Mouse (Mus musculus) hindbrain, embryonic 14.5 days (tissue): ENCODE data around the gene Cst9. TPM values are rescaled to one million over a fixed set of nuclear protein-coding genes. Genes with fewer than 3 reads are reported as not detected.

Source experiments
- ATAC-seq: fragments of 200-750 bp; cut with Nextera tagmentation; 2 replicates; pipeline ENCODE4 v1.8.0; 2017; ENCODE audit warnings: moderate number of reproducible peaks, mild to moderate bottlenecking, moderate TSS enrichment, moderate library complexity; ENCODE audit not compliant: low FRiP score
- DNase-seq: peaks from one replicate; pipeline ENCODE4 v3.0.0-alpha.2; 2015; ENCODE audit warnings: low spot score
- H3K27ac ChIP-seq: fragments of 300-500 bp; sonication (generic); 2 replicates; pipeline ENCODE4 v1.5.1; 2014; ENCODE audit warnings: mild to moderate bottlenecking, moderate library complexity
- H3K27me3 ChIP-seq: fragments of 300-500 bp; sonication (generic); 2 replicates; pipeline ENCODE4 v1.6.1; 2014; ENCODE audit warnings: mild to moderate bottlenecking, low read length, mixed read lengths; ENCODE audit not compliant: control insufficient read depth, insufficient read depth
- H3K36me3 ChIP-seq: fragments of 300-500 bp; sonication (generic); replicated peaks from 2 replicates; pipeline ENCODE4 v1.6.1; 2014; ENCODE audit not compliant: control insufficient read depth, insufficient read depth
- H3K4me1 ChIP-seq: fragments of 300-500 bp; sonication (generic); replicated peaks from 2 replicates; pipeline ENCODE4 v1.6.1; 2014; ENCODE audit warnings: antibody characterized with exemption, low read length, mixed read lengths; ENCODE audit not compliant: control insufficient read depth, insufficient read depth
- H3K4me2 ChIP-seq: fragments of 300-500 bp; sonication (generic); replicated peaks from 2 replicates; pipeline ENCODE4 v1.6.1; 2014; ENCODE audit warnings: mild to moderate bottlenecking, moderate library complexity
- H3K4me3 ChIP-seq: fragments of 300-500 bp; sonication (generic); replicated peaks from 2 replicates; pipeline ENCODE4 v1.5.1; 2014; ENCODE audit warnings: mild to moderate bottlenecking, low read length
- H3K9ac ChIP-seq: fragments of 300-500 bp; sonication (generic); 2 replicates; pipeline ENCODE4 v1.6.1; 2014
- H3K9me3 ChIP-seq: fragments of 300-500 bp; sonication (generic); 2 replicates; pipeline ENCODE4 v1.6.1; 2016; ENCODE audit warnings: low read length; ENCODE audit not compliant: control insufficient read depth
- WGBS: fragments of 180-500 bp; shearing (Covaris S2); extraction: QIAGEN DNeasy Blood & Tissue Kit; methylation state at CpG from one replicate; pipeline ENCODE4 v1.1.7; 2014; 5-methylcytosine and 5-hydroxymethylcytosine counted together
- polyA plus RNA-seq: library from polyadenylated mRNA; unstranded; fragments of >200 nt; fragmentation: Nextera tagmentation; extraction: Ambion mirVana; gene quantifications from 2 replicates; pipeline ENCODE4 v1.2.1, GENCODE M21; 2014

Cst9 gene
- not detected in 2 replicates for polyA plus RNA-seq

GRCm38 (mm10) chr2:148834912-148835311 lies at the start of gene Cst9:
Gene Cst9, plus strand, starts transcription at chr2:148835147.
- WGBS, result 78% methylated on average over 4 of the region's 4 CpGs
- Histone ChIP-seq H3K36me3 (no peaks in the 10 kb centered on the region), H3K27ac (no peak within 1 kb of the TSS), H3K27me3 (no peaks in the 10 kb centered on the region), H3K9me3 (no peaks in the 10 kb centered on the region), H3K4me2 (no peak within 1 kb of the TSS), H3K4me1 (no peaks in the 10 kb centered on the region), H3K4me3 (no peak within 1 kb of the TSS), H3K9ac (no peak within 1 kb of the TSS)
- DNase-seq, result no peak
- no peak for ATAC-seq

- Histone ChIP-seq H3K27ac (no peak within 1 kb of the TSS), H3K36me3 (no peaks in the 10 kb centered on the region), H3K4me1 (no peaks in the 10 kb centered on the region), H3K4me2 (no peak within 1 kb of the TSS), H3K27me3 (no peaks in the 10 kb centered on the region), H3K9ac (no peak within 1 kb of the TSS), H3K9me3 (no peaks in the 10 kb centered on the region), H3K4me3 (no peak within 1 kb of the TSS)
- 96% methylated on average over 6 of the region's 6 CpGs for WGBS
- no peak for ATAC-seq
- DNase-seq, result no peak
These were observed 45.8 kb upstream of the Cst9 start, which contains the start of gene Cst12 for GRCm38 (mm10) chr2:148789142-148789541. Gene Cst12, plus strand, starts transcription at chr2:148789361.

GRCm38 (mm10) chr2:148798485-148798884 lies 36.5 kb upstream of the Cst9 start, which contains the start of gene Cst8:
Gene Cst8, plus strand, starts transcription at chr2:148798785.
- no peaks in the 10 kb centered on the region for H3K36me3 ChIP-seq
- no peak for ATAC-seq
- H3K27ac ChIP-seq, result no peak within 1 kb of the TSS
- no peak for DNase-seq
- no peaks in the 10 kb centered on the region for H3K4me1 ChIP-seq
- no peak within 1 kb of the TSS for H3K4me3 ChIP-seq
- H3K27me3 ChIP-seq, result no peaks in the 10 kb centered on the region
- no peaks in the 10 kb centered on the region for H3K9me3 ChIP-seq
- H3K9ac ChIP-seq, result no peak within 1 kb of the TSS
- WGBS, result 88% methylated on average over 1 of the region's 1 CpGs
- H3K4me2 ChIP-seq, result no peak within 1 kb of the TSS

GRCm38 (mm10) chr2:148801491-148801921 lies 33.4 kb upstream of the Cst9 start:
- H3K27ac ChIP-seq, result no peak overlapping the region
- no peaks in the 10 kb centered on the region for H3K36me3 ChIP-seq
- no peaks in the 10 kb centered on the region for H3K4me1 ChIP-seq
- ATAC-seq, result no peak
- H3K9me3 ChIP-seq, result no peaks in the 10 kb centered on the region
- WGBS, result 80% methylated on average over 3 of the region's 3 CpGs
- no peak overlapping the region for H3K4me2 ChIP-seq
- no peak overlapping the region for H3K9ac ChIP-seq
- no peak overlapping the region for H3K4me3 ChIP-seq
- DNase-seq, result no peak
- H3K27me3 ChIP-seq, result no peaks in the 10 kb centered on the region

- Histone ChIP-seq H3K4me3 (no peak overlapping the region), H3K27me3 (no peaks in the 10 kb centered on the region)
These were observed 28.3 kb upstream of the Cst9 start for GRCm38 (mm10) chr2:148806696-148807095.

GRCm38 (mm10) chr2:148819909-148820308 lies 15.0 kb upstream of the Cst9 start, which contains the start of gene Cst13:
Gene Cst13, plus strand, starts transcription at chr2:148820081.
- Histone ChIP-seq H3K27me3 (no peaks in the 10 kb centered on the region), H3K27ac (no peak within 1 kb of the TSS), H3K36me3 (no peaks in the 10 kb centered on the region), H3K4me1 (no peaks in the 10 kb centered on the region), H3K9ac (no peak within 1 kb of the TSS), H3K9me3 (no peaks in the 10 kb centered on the region), H3K4me3 (no peak within 1 kb of the TSS), H3K4me2 (no peak within 1 kb of the TSS)
- no peak for DNase-seq
- no peak for ATAC-seq

More at GRCm38 (mm10) chr2:148806696-148807095, 28.3 kb upstream of the Cst9 start:
- Histone ChIP-seq H3K4me2 (no peak overlapping the region), H3K9ac (no peak overlapping the region), H3K36me3 (no peaks in the 10 kb centered on the region), H3K4me1 (no peaks in the 10 kb centered on the region), H3K9me3 (no peaks in the 10 kb centered on the region), H3K27ac (no peak overlapping the region)
- ATAC-seq (no peak), DNase-seq (no peak)
- 82% methylated on average over 6 of the region's 6 CpGs for WGBS

GRCm38 (mm10) chr2:148825986-148826385 lies 9.0 kb upstream of the Cst9 start:
- Histone ChIP-seq H3K9ac (no peak overlapping the region), H3K4me1 (no peaks in the 10 kb centered on the region), H3K27me3 (no peaks in the 10 kb centered on the region), H3K36me3 (no peaks in the 10 kb centered on the region), H3K4me3 (no peak overlapping the region), H3K4me2 (no peak overlapping the region), H3K27ac (no peak overlapping the region), H3K9me3 (no peaks in the 10 kb centered on the region)
- DNase-seq (no peak), ATAC-seq (no peak)
- 68% methylated on average over 1 of the region's 1 CpGs for WGBS

- WGBS, result 89% methylated on average over 5 of the region's 5 CpGs
- DNase-seq, result no peak
- no peak for ATAC-seq
These were observed 3.3 kb downstream of the Cst9 start for GRCm38 (mm10) chr2:148838075-148838777.

GRCm38 (mm10) chr2:148839224-148839623 lies 4.3 kb downstream of the Cst9 start:
- no peaks in the 10 kb centered on the region for H3K36me3 ChIP-seq
- H3K4me3 ChIP-seq, result no peak overlapping the region
- DNase-seq (no peak), ATAC-seq (no peak)
- WGBS, result 92% methylated on average over 2 of the region's 2 CpGs
- H3K27me3 ChIP-seq, result no peaks in the 10 kb centered on the region
- H3K9ac ChIP-seq, result no peak overlapping the region
- no peak overlapping the region for H3K27ac ChIP-seq
- H3K4me2 ChIP-seq, result no peak overlapping the region
- H3K4me1 ChIP-seq, result no peaks in the 10 kb centered on the region
- H3K9me3 ChIP-seq, result no peaks in the 10 kb centered on the region

More at GRCm38 (mm10) chr2:148838075-148838777, 3.3 kb downstream of the Cst9 start:
- H3K9me3 ChIP-seq, result no peaks in the 10 kb centered on the region
- no peaks in the 10 kb centered on the region for H3K27me3 ChIP-seq
- H3K4me3 ChIP-seq, result no peak overlapping the region
- no peak overlapping the region for H3K9ac ChIP-seq
- H3K36me3 ChIP-seq, result no peaks in the 10 kb centered on the region
- no peak overlapping the region for H3K4me2 ChIP-seq
- no peak overlapping the region for H3K27ac ChIP-seq
- no peaks in the 10 kb centered on the region for H3K4me1 ChIP-seq
